Mouse (Mus musculus) brain, embryonic 14.5 days (tissue): Measurements from ENCODE around the gene H2-Q10.
"Not testable (repeated sequence)": the region's sequence is repeated elsewhere in the genome, so short reads cannot be mapped to it uniquely, and the experiment has no call there.

ENCODE experiments used
- CTCF ChIP-seq: fragments of 200-500 bp; IDR thresholded peaks from 2 replicates; pipeline ENCODE4 v1.5.1; 2012; ENCODE audit warnings: inconsistent platforms, mild to moderate bottlenecking, moderate library complexity, borderline replicate concordance; ENCODE audit not compliant: insufficient read depth, insufficient read length; ENCODE audit errors: extremely low read depth
- POLR2A ChIP-seq: fragments of 200-500 bp; IDR thresholded peaks from 2 replicates; pipeline ENCODE4 v1.6.1; 2012; ENCODE audit warnings: mild to moderate bottlenecking, inconsistent platforms, borderline replicate concordance; ENCODE audit not compliant: poor library complexity, insufficient read depth, insufficient read length, severe bottlenecking; ENCODE audit errors: extremely low read depth

- not testable (repeated sequence) for TF ChIP-seq POLR2A, CTCF
Observed at GRCm38 (mm10) chr17:35430671-35431070, 39.2 kb upstream of the H2-Q10 start.
